Mouse (Mus musculus): Measurements from ENCODE around the gene Polrmt. TPM values are rescaled to one million over a fixed set of nuclear protein-coding genes. Genes with fewer than 3 reads are reported as not detected.
A peak's percentile ranks its signal among the peaks of the same experiment; 100 is the strongest.

Polrmt gene
- total and polyA plus RNA-seq, 3 experiments = 13.5 to 50.5 (median 49.0) TPM

DNA sequence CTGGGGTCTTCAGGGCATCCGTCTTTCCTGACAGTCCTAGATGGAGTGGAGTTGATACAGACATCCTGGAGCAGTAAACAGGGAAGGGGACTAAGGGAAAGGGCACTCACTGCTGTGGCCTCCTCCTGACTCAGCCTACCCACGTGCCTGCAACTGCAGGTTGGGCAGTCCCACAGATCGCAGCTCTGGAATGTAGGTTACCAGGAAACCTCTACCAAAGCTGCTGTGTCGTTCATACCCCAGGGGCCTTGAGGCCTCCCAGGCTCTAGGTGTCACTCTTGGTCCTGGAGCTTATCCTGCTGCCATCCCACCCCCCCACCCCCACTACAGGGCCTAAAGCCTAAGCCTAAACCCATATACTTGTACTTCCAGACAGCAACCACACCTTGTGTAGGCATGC lies 38.6 kb downstream of the Polrmt start:
- Histone ChIP-seq H3K4me2 (ENCODE audit: insufficient read depth, low read depth, poor library complexity, severe bottlenecking) (no peak overlapping the region), H3K36me3 (replicated peaks in 1 of 2; ENCODE audit: control insufficient read depth in 1 of 2, insufficient read depth in 1 of 2, low read length in 1 of 2) (peaks cover 39 to 69% of the 10 kb centered on the region in 2 experiments), H3K4me1 (ENCODE audit: control insufficient read depth in 1 of 2, insufficient read depth in 2 of 2) (peaks cover 21 to 36% of the 10 kb centered on the region in 2 experiments), H3K9ac (ENCODE audit: insufficient read depth, low read depth) (no peak overlapping the region), H3K27ac (ENCODE audit: insufficient read depth, low read depth) (no peak overlapping the region), H3K27me3 (replicated peaks) (no peaks in the 10 kb centered on the region), H3K4me3 (replicated peaks in 1 of 3; ENCODE audit: low read depth in 2 of 3, low read length in 2 of 3, poor library complexity in 1 of 3) (no peak overlapping the region), H3K79me2 (replicated peaks; ENCODE audit: control insufficient read depth, extremely low read depth, insufficient read depth, poor library complexity, severe bottlenecking) (peaks cover 46% of the 10 kb centered on the region), H3K9me3 (replicated peaks; ENCODE audit: low read length) (no peaks in the 10 kb centered on the region)
- in situ Hi-C loops (cut with MboI; ENCODE audit: low pct_ligation_motif_present, low pct_unique_long_range_greater_than_20kb, low sequenced_read_pairs) (no loop called here), dilution Hi-C loops (cut with MboI; ENCODE audit: extremely low pct_ligation_motif_present, extremely low pct_unique_long_range_greater_than_20kb, low sequenced_read_pairs) (no loop called here)
- TF ChIP-seq SMC3 (IDR thresholded peaks at IDR 0.05; ENCODE audit: low read depth, low read length) = no peak
- TF ChIP-seq POLR2AphosphoS2 (IDR thresholded peaks at IDR 0.05; ENCODE audit: low read depth, low read length) = no peak
- no peak for TF ChIP-seq KAT2A (IDR thresholded peaks at IDR 0.05; ENCODE audit: insufficient replicate concordance, low read length)
- no peak for TF ChIP-seq ZMIZ1 (IDR thresholded peaks at IDR 0.05; ENCODE audit: low read depth, low read length)
- TF ChIP-seq CTCF (conservative IDR thresholded peaks at IDR 0.05 in 1 of 2, IDR thresholded peaks at IDR 0.05 in 1 of 2; ENCODE audit: low read depth in 2 of 2, low read length in 2 of 2) = 0 out of 4 replicates have a peak, but pooled peaks of 1 of the 2 experiments have one; percentile 13
- TF ChIP-seq USF1 (IDR thresholded peaks at IDR 0.05; ENCODE audit: low read depth, low read length) = no peak
- no peak for DNase-seq (ENCODE audit: extremely low read depth)

GRCm38 (mm10) chr10:79707162-79707561 lies 39.2 kb downstream of the Polrmt start:
- dilution Hi-C loops (cut with MboI; ENCODE audit: extremely low pct_ligation_motif_present, extremely low pct_unique_long_range_greater_than_20kb, low sequenced_read_pairs) (no loop called here), in situ Hi-C loops (cut with MboI; ENCODE audit: low pct_ligation_motif_present, low pct_unique_long_range_greater_than_20kb, low sequenced_read_pairs) (no loop called here)
- Histone ChIP-seq H3K36me3 (replicated peaks in 1 of 2; ENCODE audit: control insufficient read depth in 1 of 2, insufficient read depth in 1 of 2, low read length in 1 of 2) (peaks cover 39 to 65% of the 10 kb centered on the region in 2 experiments), H3K79me2 (replicated peaks; ENCODE audit: control insufficient read depth, extremely low read depth, insufficient read depth, poor library complexity, severe bottlenecking) (peaks cover 46% of the 10 kb centered on the region), H3K9me3 (replicated peaks; ENCODE audit: low read length) (no peaks in the 10 kb centered on the region), H3K27me3 (replicated peaks) (no peaks in the 10 kb centered on the region), H3K4me1 (ENCODE audit: control insufficient read depth in 1 of 2, insufficient read depth in 2 of 2) (peaks cover 21 to 33% of the 10 kb centered on the region in 2 experiments), H3K27ac (ENCODE audit: insufficient read depth, low read depth) (no peak overlapping the region), H3K4me2 (ENCODE audit: insufficient read depth, low read depth, poor library complexity, severe bottlenecking) (no peak overlapping the region), H3K9ac (ENCODE audit: insufficient read depth, low read depth) (no peak overlapping the region), H3K4me3 (replicated peaks in 1 of 3; ENCODE audit: low read depth in 2 of 3, low read length in 2 of 3, poor library complexity in 1 of 3) (no peak overlapping the region)
- DNase-seq (ENCODE audit: extremely low read depth) = no peak
- no peak for TF ChIP-seq EP300 (IDR thresholded peaks at IDR 0.05; ENCODE audit: low read length)
- TF ChIP-seq ZKSCAN1 (IDR thresholded peaks at IDR 0.05; ENCODE audit: borderline replicate concordance, low read depth, low read length) = no peak
- TF ChIP-seq ZNF384 (IDR thresholded peaks at IDR 0.05; ENCODE audit: low read depth, low read length) = no peak
- no peak for TF ChIP-seq ETS1 (conservative IDR thresholded peaks at IDR 0.05; ENCODE audit: low read depth, low read length)
- no peak for TF ChIP-seq PAX5 (IDR thresholded peaks at IDR 0.05; ENCODE audit: low read length)
- no peak for TF ChIP-seq MEF2A (IDR thresholded peaks at IDR 0.05; ENCODE audit: borderline replicate concordance, low read depth, low read length)
- no peak for TF ChIP-seq JUN (IDR thresholded peaks at IDR 0.05; ENCODE audit: insufficient read depth, low read depth, low read length)
- no peak for TF ChIP-seq UBTF (IDR thresholded peaks at IDR 0.05; ENCODE audit: low read depth, low read length)
